Mouse (Mus musculus) heart, adult 2 months (tissue): ENCODE results near the gene Scgb1a1.

ENCODE experiments used
- CTCF ChIP-seq: fragments of 200-600 bp; IDR thresholded peaks from 2 replicates; pipeline ENCODE4 v1.8.1; 2022; ENCODE audit warnings: antibody characterized with exemption, mild to moderate bottlenecking, moderate library complexity
- POLR2A ChIP-seq: fragments of 200-500 bp; IDR thresholded peaks from 2 replicates; pipeline ENCODE4 v1.6.1; 2011; ENCODE audit warnings: mild to moderate bottlenecking, low read depth, low read length, control low read depth; ENCODE audit not compliant: insufficient read depth

GRCm38 (mm10) chr19:9090709-9091108, 3.0 kb upstream of the Scgb1a1 start:
- TF ChIP-seq POLR2A: no peak
- no peak for TF ChIP-seq CTCF
